Mouse (Mus musculus) myocyte (in vitro differentiated cells): Measurements from ENCODE around the gene Acbd3.

Experiments used
- CEBPB ChIP-seq: IDR thresholded peaks from 2 replicates; pipeline ENCODE4 v1.6.1; 2011; ENCODE audit warnings: mild to moderate bottlenecking, moderate library complexity; ENCODE audit not compliant: poor library complexity, insufficient read depth, severe bottlenecking
- E2F4 ChIP-seq: IDR thresholded peaks from one replicate; pipeline ENCODE4 v1.6.1; 2011; ENCODE audit warnings: mild to moderate bottlenecking, control low read depth, moderate library complexity; ENCODE audit not compliant: insufficient read depth
- MAX ChIP-seq: IDR thresholded peaks from one replicate; pipeline ENCODE4 v1.6.1; 2011; ENCODE audit warnings: low read depth, mild to moderate bottlenecking, control low read depth
- MYOG ChIP-seq, 3 experiments: IDR thresholded peaks; one replicate each; pipeline ENCODE4 v1.6.1; 2011; ENCODE audit warnings: control low read depth in 2 of 3, low read depth in 2 of 3, mild to moderate bottlenecking in 2 of 3; ENCODE audit not compliant: insufficient read length in 2 of 3, control insufficient read depth in 1 of 3, insufficient read depth in 1 of 3
- POLR2A ChIP-seq: IDR thresholded peaks from one replicate; pipeline ENCODE4 v1.6.1; 2011; ENCODE audit warnings: low read depth, mild to moderate bottlenecking, control low read depth, moderate library complexity; ENCODE audit not compliant: insufficient read length
- POLR2AphosphoS2 ChIP-seq: IDR thresholded peaks from one replicate; pipeline ENCODE4 v1.6.1; 2011; ENCODE audit warnings: low read depth, control low read depth; ENCODE audit not compliant: insufficient read length
- TCF12 ChIP-seq: IDR thresholded peaks from one replicate; pipeline ENCODE4 v1.6.1; 2011; ENCODE audit warnings: mild to moderate bottlenecking, control low read depth; ENCODE audit not compliant: poor library complexity, insufficient read depth, severe bottlenecking
- USF1 ChIP-seq: IDR thresholded peaks from one replicate; pipeline ENCODE4 v1.6.1; 2011; ENCODE audit warnings: low read depth, mild to moderate bottlenecking, control low read depth, moderate library complexity

- TF ChIP-seq TCF12 (no peak), POLR2AphosphoS2 (no peak), POLR2A (no peak), E2F4 (no peak), USF1 (no peak), MAX (no peak), CEBPB (no peak), MYOG (IDR thresholded peaks at IDR 0.05; ENCODE audit: control insufficient read depth in 1 of 3, insufficient read depth in 1 of 3, insufficient read length in 2 of 3, low read depth in 2 of 3) (no peak)
Observed at GRCm38 (mm10) chr1:180801466-180801994, 75.7 kb downstream of the Acbd3 start.
